Mouse (Mus musculus) frontal cortex, adult (tissue): ENCODE measurements around the gene Josd1.
"Not testable (repeated sequence)": the region's sequence is repeated elsewhere in the genome, so short reads cannot be mapped to it uniquely, and the experiment has no call there.

Experiments used
- ATAC-seq: cut with Nextera tagmentation; 2 replicates; pipeline ENCODE4 v1.9.2; 2017; ENCODE audit warnings: mild to moderate bottlenecking, moderate library complexity, mixed read lengths; ENCODE audit not compliant: low TSS enrichment

Gene Josd1

DNA sequence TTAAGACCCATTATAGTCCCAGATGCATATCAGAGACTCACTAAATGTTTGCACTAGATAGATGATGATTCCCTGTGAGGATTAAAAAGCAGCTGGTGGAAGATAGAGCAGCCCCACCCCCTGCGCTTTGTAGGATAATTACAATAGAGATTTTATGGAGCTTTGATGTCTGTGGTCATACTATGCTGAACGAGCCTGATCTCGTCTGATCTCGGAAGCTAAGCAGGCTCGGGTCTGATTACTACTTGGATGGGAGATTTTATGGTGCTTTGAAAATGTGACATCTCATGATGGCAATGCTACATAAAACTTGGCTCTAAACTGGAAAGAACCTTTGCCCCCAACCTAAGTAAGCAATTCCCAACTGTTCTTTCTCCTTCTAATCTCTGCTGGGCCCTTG, 4.6 kb upstream of the Josd1 start:
- no peak for ATAC-seq

GRCm38 (mm10) chr15:79691023-79691508, 3.3 kb upstream of the Josd1 start:
- no peak for ATAC-seq

GRCm38 (mm10) chr15:79690426-79691022, 2.8 kb upstream of the Josd1 start, which contains the start of gene Gtpbp1:
TSS of gene Gtpbp1 (plus strand) at chr15:79690845.
- peak; percentile 86 for ATAC-seq

GRCm38 (mm10) chr15:79689662-79690425, 2.1 kb upstream of the Josd1 start:
- ATAC-seq, result no peak

DNA sequence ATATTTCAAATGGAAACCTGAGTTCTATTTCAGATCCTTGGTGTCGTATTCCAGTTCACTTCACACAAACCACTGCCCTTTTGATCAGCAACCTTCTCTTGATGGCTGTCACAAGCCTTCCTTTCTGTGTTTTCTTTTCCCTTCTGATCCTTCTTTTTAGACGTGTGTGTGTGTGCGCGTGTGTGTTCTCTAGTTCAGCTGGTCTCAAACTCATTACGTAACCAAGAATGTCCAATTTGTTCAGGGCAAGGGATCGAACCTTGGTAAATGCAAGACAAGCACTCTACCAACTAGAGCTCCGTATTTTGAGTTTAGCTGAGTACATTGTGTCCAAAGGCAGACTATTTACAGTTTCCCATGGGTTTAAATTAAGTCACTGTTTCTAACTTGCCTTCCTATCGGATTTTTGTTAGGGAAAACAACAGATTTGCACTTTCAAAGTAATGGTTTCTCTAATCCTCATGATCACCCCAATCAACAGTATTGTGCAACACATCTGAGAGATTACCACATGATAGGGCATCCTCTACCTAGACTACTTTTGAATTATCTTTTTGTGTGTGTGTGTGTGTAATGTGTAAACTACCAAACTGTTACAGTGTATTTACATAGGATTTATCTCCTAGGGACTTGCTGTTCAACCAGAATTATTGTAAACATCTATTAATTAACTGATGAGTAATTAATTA, 693 bp upstream of the Josd1 start:
- no peak for ATAC-seq

DNA sequence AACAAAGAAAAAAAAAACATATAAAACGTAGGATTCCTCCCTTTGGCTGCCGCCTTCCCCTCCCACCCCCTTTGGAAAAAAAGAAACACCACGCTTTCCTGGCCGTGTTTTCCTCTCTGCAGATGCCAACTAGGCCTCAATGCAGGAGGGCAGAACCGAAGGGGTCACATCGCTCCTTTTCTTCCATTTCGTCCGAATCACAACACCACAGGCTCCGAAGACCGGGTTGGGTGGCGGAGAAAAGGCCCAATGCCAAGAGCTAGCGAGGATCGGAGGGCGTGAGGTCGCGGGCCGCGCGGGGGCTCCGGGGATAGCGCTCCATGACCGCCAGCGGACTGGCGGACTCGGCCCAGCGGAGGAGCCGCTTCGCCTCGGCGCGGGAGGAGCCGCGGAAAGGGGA, 544 bp downstream of the Josd1 start:
- no peak for ATAC-seq

DNA sequence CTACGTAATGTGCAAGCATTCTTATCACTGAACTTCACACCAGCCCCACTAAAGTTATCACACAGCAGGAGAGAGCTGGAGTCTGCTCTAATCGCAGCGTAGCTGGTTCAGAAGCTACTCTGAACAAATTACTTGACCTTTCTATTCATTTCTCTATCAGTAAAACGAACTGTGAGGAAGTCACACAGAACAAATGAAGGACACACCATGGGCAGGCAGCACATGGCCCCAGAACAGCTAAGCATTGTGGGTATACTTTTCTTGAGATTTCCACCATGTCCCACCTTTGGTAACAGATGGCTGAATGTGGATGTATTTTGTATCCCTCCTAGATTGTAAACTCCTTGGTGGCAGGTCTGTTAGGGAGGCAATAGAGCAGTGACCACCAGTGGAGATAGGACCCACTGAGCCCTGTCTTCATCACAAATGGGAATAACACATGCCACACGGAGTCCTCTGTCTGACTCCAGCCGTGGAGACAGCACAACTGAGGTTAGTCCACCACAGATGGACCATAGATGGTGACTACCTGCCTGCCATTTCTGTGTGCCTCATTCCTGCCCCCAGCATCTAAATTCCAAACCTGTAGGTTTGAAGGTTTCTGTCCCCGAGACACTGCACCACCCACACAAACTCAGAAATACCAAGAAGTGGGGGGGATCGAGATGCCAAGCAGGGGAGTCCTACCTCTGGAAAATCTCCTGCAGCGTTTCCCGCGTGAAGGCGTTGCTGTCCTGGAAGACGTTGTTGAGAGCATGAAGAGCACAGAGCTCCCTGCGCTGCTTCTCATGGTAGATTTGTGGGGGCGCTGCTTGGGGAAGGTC, 1.5 kb downstream of the Josd1 start:
- no peak for ATAC-seq

DNA sequence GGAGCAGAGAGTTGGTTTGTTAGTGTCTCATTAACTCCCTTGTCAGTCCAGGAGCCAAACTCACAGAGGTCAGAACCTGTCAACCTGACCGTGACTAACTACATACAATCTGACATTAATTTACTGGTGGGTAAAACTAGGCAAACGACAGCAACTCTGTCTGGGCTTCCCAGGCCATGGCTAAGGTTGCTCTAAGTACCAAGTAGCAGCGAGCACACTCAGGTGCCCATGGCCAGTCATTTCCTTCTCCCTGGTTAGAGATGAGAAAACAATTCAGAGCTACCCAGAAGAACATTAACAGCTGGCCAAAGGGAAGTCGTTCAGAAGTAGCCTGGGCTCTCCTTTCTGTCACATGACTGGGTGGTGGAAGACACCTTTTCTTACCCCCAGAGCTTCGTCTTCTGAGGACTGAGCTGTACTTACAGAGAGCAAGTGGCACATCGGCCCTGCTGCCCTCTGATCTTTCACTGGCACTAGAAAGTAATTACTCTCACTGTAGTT, 2.5 kb downstream of the Josd1 start:
- ATAC-seq, result no peak

- ATAC-seq, result no peak
These were observed 3.1 kb downstream of the Josd1 start for GRCm38 (mm10) chr15:79684616-79685015.

DNA sequence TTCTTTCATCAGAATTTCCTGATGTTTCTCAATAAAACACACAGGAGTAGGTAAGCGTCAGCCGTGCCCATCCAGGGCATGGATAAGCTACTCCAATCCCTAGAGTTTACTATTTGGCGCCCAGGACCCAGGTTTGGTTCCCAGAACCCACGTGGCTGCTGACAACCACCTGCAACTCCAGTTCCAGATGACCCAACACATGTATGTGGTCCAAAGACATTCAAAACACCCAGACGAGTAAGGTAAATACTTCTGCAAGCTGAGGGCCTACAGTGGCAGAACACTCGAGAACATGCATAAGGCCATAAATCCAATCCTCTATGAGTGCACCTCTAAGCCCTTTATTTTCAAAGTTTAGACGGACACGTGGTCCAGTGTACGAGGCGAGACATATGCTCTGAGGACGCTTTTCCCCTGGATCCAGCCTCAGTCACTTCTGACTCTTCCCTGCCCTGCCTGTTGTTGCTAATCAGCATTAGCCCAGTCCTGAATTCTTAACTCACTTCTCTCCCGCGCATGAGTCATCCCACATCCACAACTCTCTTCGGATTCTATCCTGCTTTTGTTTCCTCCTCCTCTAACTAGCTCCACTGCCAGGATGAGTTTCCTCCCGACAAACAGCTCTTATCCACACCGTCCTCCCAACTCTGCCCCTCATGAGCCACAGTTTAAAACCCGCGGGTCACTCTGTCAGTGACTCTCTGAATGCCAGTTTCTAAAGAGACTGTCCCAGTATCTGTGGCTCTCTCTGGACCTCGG, 3.8 kb downstream of the Josd1 start:
- peak; percentile 24 for ATAC-seq

DNA sequence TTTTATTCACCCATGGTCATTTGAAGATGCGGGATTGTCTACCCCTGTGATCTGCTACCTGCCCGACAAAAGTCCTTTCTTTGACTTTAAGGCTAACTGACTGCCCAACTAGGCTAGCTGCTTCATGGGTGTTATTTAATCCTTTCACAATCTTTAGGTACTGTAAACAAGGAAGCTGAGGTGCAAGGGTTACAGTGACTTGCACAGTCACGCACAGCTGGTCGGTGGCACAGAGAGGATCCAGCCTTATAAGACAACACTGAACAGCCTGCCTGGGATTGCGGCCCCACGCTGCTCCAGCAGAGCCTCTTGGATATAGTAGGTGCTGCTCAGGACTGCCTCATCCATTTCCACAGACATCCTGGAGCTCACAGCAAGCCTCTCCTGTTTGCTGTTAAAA, 4.6 kb downstream of the Josd1 start:
- ATAC-seq, result no peak

DNA sequence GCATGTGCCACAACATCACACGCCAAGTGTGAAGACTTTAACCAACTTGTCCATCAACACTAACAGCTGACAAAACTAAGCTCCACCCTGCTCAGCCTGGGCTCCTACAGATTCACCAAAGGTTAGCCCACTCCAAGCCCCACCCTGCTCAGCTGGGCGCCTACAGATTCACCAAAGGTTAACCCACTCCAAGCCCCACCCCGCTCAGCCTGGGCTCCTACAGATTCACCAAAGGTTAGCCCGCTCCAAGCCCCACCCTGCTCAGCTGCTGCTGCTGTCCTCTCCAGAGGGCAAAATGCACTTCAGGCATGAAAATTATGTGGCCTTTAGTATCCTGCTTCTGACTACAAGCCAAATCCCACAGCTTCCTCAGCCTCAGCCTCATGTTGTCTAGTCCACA, 5.7 kb downstream of the Josd1 start:
- no peak for ATAC-seq

DNA sequence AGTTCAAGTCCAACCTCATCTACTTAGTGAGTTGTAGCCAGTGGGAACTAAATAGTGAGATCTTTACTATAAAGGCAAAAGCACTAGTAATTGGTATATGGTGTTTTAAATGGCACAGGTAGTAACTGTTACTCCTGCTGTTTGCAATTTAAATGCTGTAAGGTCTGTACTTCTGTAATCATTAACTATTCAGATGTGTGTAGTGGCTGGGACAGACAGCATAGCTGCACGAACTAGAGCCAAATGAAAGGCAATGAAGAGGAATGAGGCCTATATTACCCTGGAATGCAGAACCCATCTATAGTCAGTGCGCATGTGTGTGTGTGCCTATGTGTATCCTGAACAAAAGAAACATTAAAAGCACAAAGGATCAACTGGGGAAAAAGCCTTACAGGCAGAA, 9.8 kb downstream of the Josd1 start:
- no peak for ATAC-seq

- ATAC-seq, result not testable (repeated sequence)
These were observed 15.8 kb downstream of the Josd1 start for GRCm38 (mm10) chr15:79671828-79672348.

GRCm38 (mm10) chr15:79670972-79671299, 16.8 kb downstream of the Josd1 start:
- ATAC-seq, result 0 out of 2 replicates have a peak, but pooled peaks have one; percentile 11

GRCm38 (mm10) chr15:79670249-79670971, 17.3 kb downstream of the Josd1 start, which contains the start of gene Tomm22:
TSS of gene Tomm22 (plus strand) at chr15:79670861.
- ATAC-seq, result peak; percentile 91

DNA sequence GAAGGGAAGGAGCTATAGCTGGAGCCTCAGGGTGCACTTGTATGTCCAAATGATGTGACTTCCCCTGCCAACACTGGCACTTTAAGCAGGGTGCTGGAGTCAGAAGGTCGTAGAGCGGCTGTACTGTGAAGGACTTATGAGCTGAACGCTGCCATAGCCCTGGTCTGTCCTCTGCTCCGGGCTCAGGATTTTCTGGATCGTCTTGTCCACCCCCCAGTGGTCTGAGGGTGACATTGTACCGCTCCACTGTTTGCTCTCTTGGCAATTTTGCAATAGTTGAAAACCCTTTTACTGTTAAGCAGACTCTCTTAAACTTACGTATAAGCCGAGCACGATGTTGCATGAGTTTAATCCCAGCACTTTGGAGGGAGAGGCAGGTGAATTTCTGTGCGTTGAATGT, 18.5 kb downstream of the Josd1 start:
- no peak for ATAC-seq

- ATAC-seq, result peak; percentile 78
These were observed 23.1 kb downstream of the Josd1 start for GRCm38 (mm10) chr15:79664666-79665065.

- no peak for ATAC-seq
These were observed 25.9 kb downstream of the Josd1 start for GRCm38 (mm10) chr15:79661852-79662251.
